Mouse (Mus musculus) myocyte (in vitro differentiated cells): ENCODE measurements at regions not wholly inside any gene's neighbourhood (a gene's known extent, or its start where the extent isn't known, plus 50 kb on each side); places are given as distances from the start of the nearest gene placed in this dataset.

Experiments used
- H3K27me3 ChIP-seq: one replicate; pipeline ENCODE4 v1.6.1; 2011; ENCODE audit not compliant: control insufficient read depth, insufficient read depth, insufficient read length
- H3K36me3 ChIP-seq: one replicate; pipeline ENCODE4 v1.6.1; 2011; ENCODE audit not compliant: control insufficient read depth, insufficient read depth
- H3K4me2 ChIP-seq: one replicate; pipeline ENCODE4 v1.6.1; 2011; ENCODE audit warnings: low read depth, control low read depth
- H3K4me3 ChIP-seq: one replicate; pipeline ENCODE4 v1.5.1; 2011; ENCODE audit warnings: mild to moderate bottlenecking, control low read depth, moderate library complexity
- H3K79me2 ChIP-seq: one replicate; pipeline ENCODE4 v1.6.1; 2011; ENCODE audit not compliant: control insufficient read depth, insufficient read depth
- H3ac ChIP-seq: one replicate; pipeline ENCODE4 v1.6.1; 2011; ENCODE audit not compliant: control insufficient read depth, insufficient read length
- CEBPB ChIP-seq: IDR thresholded peaks from 2 replicates; pipeline ENCODE4 v1.6.1; 2011; ENCODE audit warnings: mild to moderate bottlenecking, moderate library complexity; ENCODE audit not compliant: poor library complexity, insufficient read depth, severe bottlenecking
- MAX ChIP-seq: IDR thresholded peaks from one replicate; pipeline ENCODE4 v1.6.1; 2011; ENCODE audit warnings: low read depth, mild to moderate bottlenecking, control low read depth
- POLR2AphosphoS2 ChIP-seq: IDR thresholded peaks from one replicate; pipeline ENCODE4 v1.6.1; 2011; ENCODE audit warnings: low read depth, control low read depth; ENCODE audit not compliant: insufficient read length
- SRF ChIP-seq: IDR thresholded peaks from one replicate; pipeline ENCODE4 v1.6.1; 2011; ENCODE audit warnings: low read depth; ENCODE audit not compliant: control insufficient read depth, insufficient read length
- TCF12 ChIP-seq: IDR thresholded peaks from one replicate; pipeline ENCODE4 v1.6.1; 2011; ENCODE audit warnings: mild to moderate bottlenecking, control low read depth; ENCODE audit not compliant: poor library complexity, insufficient read depth, severe bottlenecking
- USF1 ChIP-seq: IDR thresholded peaks from one replicate; pipeline ENCODE4 v1.6.1; 2011; ENCODE audit warnings: low read depth, mild to moderate bottlenecking, control low read depth, moderate library complexity

DNA sequence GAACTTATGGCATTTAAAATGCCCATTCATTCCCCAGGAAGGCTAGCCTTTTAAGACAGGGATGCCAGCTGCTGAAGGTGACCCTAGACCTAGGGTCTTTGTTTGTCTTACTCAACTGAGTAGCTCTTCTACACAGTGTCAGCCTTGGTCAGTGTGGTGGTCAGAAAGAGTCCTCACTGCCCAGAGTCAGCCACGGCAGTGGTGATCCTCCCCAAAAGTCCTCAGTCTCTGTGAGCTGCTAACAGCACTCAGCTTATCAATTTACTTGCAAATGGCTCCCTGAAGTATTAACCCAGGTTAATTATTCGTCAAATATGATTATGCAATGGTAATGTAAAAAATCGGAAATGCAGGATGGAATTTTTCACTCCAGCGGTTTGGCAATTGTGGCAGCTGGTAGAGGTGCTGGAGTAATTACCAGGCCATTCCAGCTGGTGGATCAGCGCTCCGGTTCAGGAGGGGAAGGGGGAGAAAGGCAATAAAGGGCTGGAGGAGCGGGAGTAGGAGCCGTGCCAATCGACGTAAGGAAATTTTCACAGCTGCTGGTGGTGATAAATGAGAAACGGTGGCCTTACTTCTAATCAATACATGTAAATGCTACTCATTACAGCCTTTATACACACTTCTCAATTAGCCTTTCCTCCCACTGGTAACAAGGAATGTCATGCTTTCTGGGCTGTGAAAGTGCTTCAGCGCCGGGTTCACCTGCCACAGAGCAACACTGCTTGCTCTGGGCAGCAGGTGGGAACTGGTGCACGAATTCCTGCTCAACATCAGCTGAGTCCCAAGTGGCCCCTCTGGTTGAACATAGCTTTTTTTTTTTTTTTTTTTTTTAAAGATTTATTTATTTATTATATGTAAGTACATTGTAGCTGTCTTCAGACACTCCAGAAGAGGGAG is 60.1 kb upstream of the Pou6f2 start:
- TF ChIP-seq CEBPB = no peak
- TF ChIP-seq SRF = no peak
- TF ChIP-seq USF1 = no peak
- TF ChIP-seq POLR2AphosphoS2 = no peak
- no peak for TF ChIP-seq MAX
- TF ChIP-seq TCF12 = no peak
- H3K79me2 ChIP-seq = no peaks in the 10 kb centered on the region
- H3ac ChIP-seq = no peak overlapping the region
- no peak overlapping the region for H3K4me2 ChIP-seq
- H3K27me3 ChIP-seq = no peaks in the 10 kb centered on the region
- no peaks in the 10 kb centered on the region for H3K36me3 ChIP-seq
- no peak overlapping the region for H3K4me3 ChIP-seq
